Mouse (Mus musculus) testis, adult 2 months (tissue): ENCODE measurements around the gene Gzma. TPM values are rescaled to one million over a fixed set of nuclear protein-coding genes. Genes with fewer than 3 reads are reported as not detected.

ENCODE experiments used
- H3K27ac ChIP-seq: fragments of 200-500 bp; 2 replicates; pipeline ENCODE4 v1.5.1; 2012; ENCODE audit warnings: low read depth, low read length; ENCODE audit not compliant: control insufficient read depth, insufficient read depth
- H3K27me3 ChIP-seq: fragments of 200-500 bp; 2 replicates; pipeline ENCODE4 v1.6.1; 2012; ENCODE audit warnings: mild to moderate bottlenecking, low read length, moderate library complexity; ENCODE audit not compliant: control insufficient read depth, insufficient read depth
- H3K36me3 ChIP-seq: fragments of 200-500 bp; 2 replicates; pipeline ENCODE4 v1.6.1; 2012; ENCODE audit warnings: mild to moderate bottlenecking, low read length; ENCODE audit not compliant: control insufficient read depth, insufficient read depth
- H3K4me1 ChIP-seq: fragments of 200-500 bp; 2 replicates; pipeline ENCODE4 v1.6.1; 2012; ENCODE audit warnings: low read length; ENCODE audit not compliant: control insufficient read depth, insufficient read depth
- H3K4me3 ChIP-seq: fragments of 200-500 bp; 2 replicates; pipeline ENCODE4 v1.5.1; 2012; ENCODE audit warnings: low read depth, mild to moderate bottlenecking, low read length, moderate library complexity, mixed read lengths; ENCODE audit not compliant: control insufficient read depth
- CTCF ChIP-seq: fragments of 200-500 bp; IDR thresholded peaks from 2 replicates; pipeline ENCODE4 v1.5.1; 2012; ENCODE audit warnings: low read depth, mild to moderate bottlenecking, inconsistent platforms, low read length, moderate library complexity; ENCODE audit not compliant: control insufficient read depth, insufficient read depth, insufficient replicate concordance
- POLR2A ChIP-seq: fragments of 200-500 bp; IDR thresholded peaks from 2 replicates; pipeline ENCODE4 v1.6.1; 2012; ENCODE audit warnings: low read depth, mild to moderate bottlenecking, inconsistent platforms, low read length, moderate library complexity; ENCODE audit not compliant: control insufficient read depth
- polyA plus RNA-seq: library from polyadenylated mRNA; depleted of rRNA; stranded (reverse); fragments of >200 nt; gene quantifications from 2 replicates; pipeline ENCODE4 v1.2.3, GENCODE M21; 2012; rRNA removed

The Gzma gene
- polyA plus RNA-seq, 1 experiment = 0.16 TPM

- TF ChIP-seq CTCF (no peak), POLR2A (no peak)
- Histone ChIP-seq H3K27ac (peak within 1 kb of the TSS; percentile 49; the same call in 1 of the 2 replicates), H3K4me1 (peaks cover 10% of the 10 kb centered on the region), H3K4me3 (peak within 1 kb of the TSS; percentile 56), H3K27me3 (no peaks in the 10 kb centered on the region), H3K36me3 (no peaks in the 10 kb centered on the region)
Measured at GRCm38 (mm10) chr13:113046211-113046883, 54.4 kb downstream of the Gzma start, which contains the start of gene Gpx8. TSS of gene Gpx8 (minus strand) at chr13:113046410.

- peak overlapping the region; percentile 49; the same call in 1 of the 2 replicates for H3K27ac ChIP-seq
- peaks cover 10% of the 10 kb centered on the region for H3K4me1 ChIP-seq
- TF ChIP-seq POLR2A = no peak
- TF ChIP-seq CTCF = no peak
Measured at GRCm38 (mm10) chr13:113045458-113046110, 55.2 kb downstream of the Gzma start.

GRCm38 (mm10) chr13:113044876-113045275, 55.9 kb downstream of the Gzma start:
- Histone ChIP-seq H3K36me3 (no peaks in the 10 kb centered on the region), H3K27me3 (no peaks in the 10 kb centered on the region), H3K27ac (no peak overlapping the region), H3K4me3 (no peak overlapping the region), H3K4me1 (peaks cover 10% of the 10 kb centered on the region)
- TF ChIP-seq CTCF (no peak), POLR2A (no peak)

More at GRCm38 (mm10) chr13:113045458-113046110, 55.2 kb downstream of the Gzma start:
- Histone ChIP-seq H3K27me3 (no peaks in the 10 kb centered on the region), H3K36me3 (no peaks in the 10 kb centered on the region), H3K4me3 (peak overlapping the region; percentile 56)

Other genes with a start within 250 kb of the Gzma start
- gene Mtrex, start 173.6 kb downstream of the Gzma start, polyA plus RNA-seq = 20.3 and 29.2 TPM in 2 replicates
- 6.7 and 7.0 TPM in 2 replicates for gene Dhx29, start 173.5 kb downstream of the Gzma start, polyA plus RNA-seq
- 6.2 and 7.8 TPM in 2 replicates for gene Ccno, start 113.2 kb downstream of the Gzma start, polyA plus RNA-seq
- gene Mcidas, start 107.1 kb downstream of the Gzma start, polyA plus RNA-seq = 0.12 TPM in 1 of 2 replicates, not detected in the other
- 7.5 and 15.4 TPM in 2 replicates for gene Cdc20b, start 65.9 kb downstream of the Gzma start, polyA plus RNA-seq
- gene Gpx8, start 54.6 kb downstream of the Gzma start, polyA plus RNA-seq = 0.69 and 0.87 TPM in 2 replicates
- 0.05 and 0.07 TPM in 2 replicates for gene Esm1, start 108.7 kb upstream of the Gzma start, polyA plus RNA-seq
- 0.20 and 0.53 TPM in 2 replicates for gene Gzmk, start 124.9 kb upstream of the Gzma start, polyA plus RNA-seq
- 0.27 and 0.37 TPM in 2 replicates for gene BC067074, start 192.2 kb upstream of the Gzma start, polyA plus RNA-seq